Mouse (Mus musculus) kidney, postnatal 0 days (tissue): ENCODE data around the gene Atp11a. TPM values are rescaled to one million over a fixed set of nuclear protein-coding genes. Genes with fewer than 3 reads are reported as not detected.

Source experiments
- ATAC-seq: fragments of 200-750 bp; cut with Nextera tagmentation; replicated peaks from 2 replicates; pipeline ENCODE4 v1.8.0; 2017; ENCODE audit warnings: low read depth, moderate number of reproducible peaks, moderate TSS enrichment, moderate library complexity; ENCODE audit not compliant: low FRiP score
- DNase-seq: peaks from one replicate; pipeline ENCODE4 v3.0.0-alpha.2; 2016; ENCODE audit warnings: low spot score
- H3K27ac ChIP-seq: fragments of 300-500 bp; sonication (generic); 2 replicates; pipeline ENCODE4 v1.5.1; 2014; ENCODE audit warnings: mild to moderate bottlenecking
- H3K27me3 ChIP-seq: fragments of 300-500 bp; sonication (generic); 2 replicates; pipeline ENCODE4 v1.6.1; 2014; ENCODE audit warnings: low read length, mixed read lengths; ENCODE audit not compliant: insufficient read depth
- H3K36me3 ChIP-seq: fragments of 300-500 bp; sonication (generic); 2 replicates; pipeline ENCODE4 v1.6.1; 2014; ENCODE audit warnings: low read length, mixed read lengths; ENCODE audit not compliant: insufficient read depth
- H3K4me1 ChIP-seq: fragments of 300-500 bp; sonication (generic); replicated peaks from 2 replicates; pipeline ENCODE4 v1.6.1; 2014; ENCODE audit warnings: antibody characterized with exemption, low read length, mixed read lengths; ENCODE audit not compliant: insufficient read depth
- H3K4me2 ChIP-seq: fragments of 300-500 bp; sonication (generic); 2 replicates; pipeline ENCODE4 v1.6.1; 2014; ENCODE audit warnings: mild to moderate bottlenecking, low read length, moderate library complexity, mixed read lengths
- H3K4me3 ChIP-seq: fragments of 300-500 bp; sonication (generic); replicated peaks from 2 replicates; pipeline ENCODE4 v1.5.1; 2014; ENCODE audit warnings: low read depth, low read length
- H3K9ac ChIP-seq: fragments of 300-500 bp; sonication (generic); 2 replicates; pipeline ENCODE4 v1.6.1; 2014; ENCODE audit warnings: low read depth, low read length
- H3K9me3 ChIP-seq: fragments of 300-500 bp; sonication (generic); replicated peaks from 2 replicates; pipeline ENCODE4 v1.6.1; 2016; ENCODE audit warnings: low read length, inconsistent platforms, mixed read lengths
- CTCF ChIP-seq: IDR thresholded peaks from 2 replicates; pipeline ENCODE4 v1.5.1; 2016; ENCODE audit warnings: antibody characterized with exemption, low read depth, mild to moderate bottlenecking, moderate library complexity
- WGBS: fragments of 180-500 bp; shearing (Covaris S2); extraction: QIAGEN DNeasy Blood & Tissue Kit; methylation state at CpG from one replicate; pipeline ENCODE4 v1.1.7; 2014; 5-methylcytosine and 5-hydroxymethylcytosine counted together
- polyA plus RNA-seq: library from polyadenylated mRNA; unstranded; fragments of >200 nt; fragmentation: Nextera tagmentation; extraction: Ambion mirVana; gene quantifications from 2 replicates; pipeline ENCODE4 v1.2.1, GENCODE M21; 2015

Gene Atp11a
- polyA plus RNA-seq, 1 experiment from 2014 or later, result 24.5 TPM

DNA sequence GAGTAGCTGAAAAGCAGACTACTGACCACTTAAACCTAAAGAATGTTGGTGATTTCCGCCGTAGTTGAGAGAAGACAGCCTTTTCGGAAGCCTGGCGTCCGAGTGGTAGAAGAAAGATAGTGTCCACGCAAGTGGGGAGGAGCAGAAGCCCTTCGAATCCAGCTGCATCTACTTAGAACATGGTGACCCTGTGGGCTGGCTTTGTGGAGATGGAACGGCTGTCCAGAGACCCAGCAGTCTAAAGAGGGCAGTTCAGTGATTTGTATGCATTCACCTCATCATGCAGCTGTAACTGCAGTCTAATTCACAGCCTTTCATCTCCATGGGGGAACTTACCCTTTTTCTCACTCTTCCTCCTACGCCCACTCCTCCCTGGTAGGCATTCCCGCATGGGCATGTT, 44.8 kb downstream of the Atp11a start:
- Histone ChIP-seq H3K4me2 (no peak overlapping the region), H3K9ac (no peak overlapping the region), H3K4me1 (peaks cover 25% of the 10 kb centered on the region), H3K27ac (peak overlapping the region; percentile 62), H3K9me3 (no peaks in the 10 kb centered on the region), H3K4me3 (no peak overlapping the region), H3K27me3 (no peaks in the 10 kb centered on the region), H3K36me3 (no peaks in the 10 kb centered on the region)
- 53% methylated on average over 10 of the region's 10 CpGs for WGBS
- peak; percentile 83 for DNase-seq
- TF ChIP-seq CTCF, result no peak
- ATAC-seq, result no peak

GRCm38 (mm10) chr8:12803121-12803520, 46.3 kb downstream of the Atp11a start:
- no peak overlapping the region for H3K4me3 ChIP-seq
- H3K27me3 ChIP-seq, result no peaks in the 10 kb centered on the region
- 0 out of 2 replicates have a peak overlapping the region, but pooled peaks have one; percentile 18 for H3K9ac ChIP-seq
- H3K4me2 ChIP-seq, result no peak overlapping the region
- H3K27ac ChIP-seq, result no peak overlapping the region
- DNase-seq, result no peak
- no peaks in the 10 kb centered on the region for H3K36me3 ChIP-seq
- TF ChIP-seq CTCF, result no peak
- WGBS, result 84% methylated on average over 10 of the region's 10 CpGs
- H3K9me3 ChIP-seq, result no peaks in the 10 kb centered on the region
- no peak for ATAC-seq
- H3K4me1 ChIP-seq, result peaks cover 25% of the 10 kb centered on the region

DNA sequence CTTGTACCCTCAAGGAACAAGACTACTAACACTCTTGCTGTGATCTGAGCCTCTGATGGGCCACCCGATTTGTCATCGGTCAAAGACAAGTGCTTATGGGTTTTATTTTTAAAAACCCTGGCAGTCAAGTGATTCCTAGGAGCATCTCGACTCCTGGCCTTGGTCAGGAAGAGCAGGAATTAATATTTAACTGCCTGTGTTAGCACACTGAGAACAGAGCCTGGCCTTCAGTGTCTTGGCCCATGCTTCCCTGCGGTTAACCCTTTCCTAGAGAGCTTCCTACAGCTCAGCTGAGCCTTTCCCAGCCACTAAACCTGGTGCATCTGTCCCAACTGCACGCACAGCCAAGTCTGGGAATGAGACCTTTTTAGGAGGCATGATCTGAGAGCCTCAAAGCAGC, 48.1 kb downstream of the Atp11a start:
- TF ChIP-seq CTCF, result no peak
- Histone ChIP-seq H3K4me1 (peaks cover 25% of the 10 kb centered on the region), H3K9ac (no peak overlapping the region), H3K4me2 (no peak overlapping the region), H3K36me3 (no peaks in the 10 kb centered on the region), H3K27me3 (no peaks in the 10 kb centered on the region), H3K4me3 (no peak overlapping the region), H3K27ac (0 out of 2 replicates have a peak overlapping the region, but pooled peaks have one; percentile 1), H3K9me3 (no peaks in the 10 kb centered on the region)
- peak; percentile 31 for DNase-seq
- WGBS, result 58% methylated on average over 5 of the region's 5 CpGs
- ATAC-seq, result no peak

- WGBS, result 79% methylated on average over 4 of the region's 4 CpGs
- no peaks in the 10 kb centered on the region for H3K27me3 ChIP-seq
- H3K4me2 ChIP-seq, result no peak overlapping the region
- peaks cover 19% of the 10 kb centered on the region for H3K4me1 ChIP-seq
- H3K9me3 ChIP-seq, result no peaks in the 10 kb centered on the region
- TF ChIP-seq CTCF, result no peak
- H3K36me3 ChIP-seq, result no peaks in the 10 kb centered on the region
- no peak overlapping the region for H3K9ac ChIP-seq
- ATAC-seq (no peak), DNase-seq (no peak)
- H3K27ac ChIP-seq, result no peak overlapping the region
- H3K4me3 ChIP-seq, result no peak overlapping the region
Measured at GRCm38 (mm10) chr8:12805569-12805968, 48.8 kb downstream of the Atp11a start.

DNA sequence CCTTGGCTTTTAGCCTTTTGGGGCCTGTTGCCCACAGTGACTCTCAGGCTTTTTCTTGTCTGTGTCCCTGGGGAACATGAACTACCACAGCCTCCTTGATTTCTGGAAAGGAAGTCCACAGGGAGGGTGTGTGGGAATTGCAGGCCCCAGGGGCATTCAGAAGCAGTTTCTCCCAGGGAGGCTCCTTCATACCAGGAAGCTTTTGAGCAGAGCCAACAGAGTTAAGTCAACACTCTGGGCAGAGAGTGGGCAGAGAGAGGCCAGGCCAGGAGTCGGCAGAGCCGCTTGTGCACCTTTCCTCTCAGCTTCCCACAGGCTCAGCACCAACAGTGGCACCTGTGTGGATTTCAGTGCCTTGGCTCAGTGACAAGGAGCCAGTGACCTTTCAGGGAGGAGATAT, 51.2 kb downstream of the Atp11a start:
- Histone ChIP-seq H3K9ac (no peak overlapping the region), H3K27ac (no peak overlapping the region), H3K4me2 (no peak overlapping the region), H3K27me3 (no peaks in the 10 kb centered on the region), H3K4me1 (peaks cover 5% of the 10 kb centered on the region; the same call in 1 of the 2 replicates), H3K4me3 (no peak overlapping the region), H3K9me3 (no peaks in the 10 kb centered on the region), H3K36me3 (0 out of 2 replicates have a peak, but pooled peaks cover 3% of the 10 kb centered on the region)
- no peak for DNase-seq
- 83% methylated on average over 2 of the region's 2 CpGs for WGBS
- no peak for TF ChIP-seq CTCF
- ATAC-seq, result no peak

DNA sequence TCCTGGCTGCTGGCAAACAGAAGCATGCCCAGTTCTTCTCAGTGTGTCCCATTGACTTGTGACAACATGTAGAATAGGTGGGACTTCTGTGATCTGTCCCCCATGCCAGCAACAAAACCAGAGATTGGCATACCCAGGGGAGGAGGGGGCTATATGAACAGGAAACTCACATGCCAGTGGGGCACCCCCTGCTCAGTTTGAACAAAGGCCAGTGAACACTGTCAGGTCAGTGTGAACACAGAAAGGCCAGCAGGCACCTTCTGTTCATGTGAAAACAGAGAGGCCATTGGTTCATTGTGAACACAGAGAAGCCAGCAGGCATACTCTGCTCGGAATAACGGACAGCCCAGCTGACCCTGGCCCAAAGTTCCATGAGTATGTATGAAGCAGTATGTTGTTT, 52.7 kb downstream of the Atp11a start:
- no peak for DNase-seq
- Histone ChIP-seq H3K4me3 (no peak overlapping the region), H3K27me3 (no peaks in the 10 kb centered on the region), H3K27ac (no peak overlapping the region), H3K4me2 (no peak overlapping the region), H3K9me3 (no peaks in the 10 kb centered on the region), H3K36me3 (0 out of 2 replicates have a peak, but pooled peaks cover 3% of the 10 kb centered on the region), H3K9ac (no peak overlapping the region), H3K4me1 (peaks cover 3% of the 10 kb centered on the region; the same call in 1 of the 2 replicates)
- ATAC-seq, result no peak
- 93% methylated on average over 2 of the region's 2 CpGs for WGBS
- no peak for TF ChIP-seq CTCF

GRCm38 (mm10) chr8:12811231-12811630, 54.4 kb downstream of the Atp11a start:
- Histone ChIP-seq H3K9ac (no peak overlapping the region), H3K4me3 (no peak overlapping the region), H3K36me3 (0 out of 2 replicates have a peak, but pooled peaks cover 3% of the 10 kb centered on the region), H3K4me1 (no peaks in the 10 kb centered on the region), H3K27me3 (no peaks in the 10 kb centered on the region), H3K9me3 (no peaks in the 10 kb centered on the region), H3K27ac (no peak overlapping the region), H3K4me2 (no peak overlapping the region)
- TF ChIP-seq CTCF, result peak; percentile 55
- DNase-seq (peak; percentile 43), ATAC-seq (no peak)
- WGBS, result 50% methylated on average over 6 of the region's 6 CpGs
